Mouse (Mus musculus) MEL-GATA-1-ER (cell line): ENCODE measurements around the gene Tshz2.
A peak's percentile ranks its signal among the peaks of the same experiment; 100 is the strongest.

Experiments used
- DNase-seq: peaks from one replicate; pipeline ENCODE4 v3.0.0-alpha.2; 2012; ENCODE audit warnings: low read depth; ENCODE audit errors: extremely low read depth

Tshz2 gene

DNA sequence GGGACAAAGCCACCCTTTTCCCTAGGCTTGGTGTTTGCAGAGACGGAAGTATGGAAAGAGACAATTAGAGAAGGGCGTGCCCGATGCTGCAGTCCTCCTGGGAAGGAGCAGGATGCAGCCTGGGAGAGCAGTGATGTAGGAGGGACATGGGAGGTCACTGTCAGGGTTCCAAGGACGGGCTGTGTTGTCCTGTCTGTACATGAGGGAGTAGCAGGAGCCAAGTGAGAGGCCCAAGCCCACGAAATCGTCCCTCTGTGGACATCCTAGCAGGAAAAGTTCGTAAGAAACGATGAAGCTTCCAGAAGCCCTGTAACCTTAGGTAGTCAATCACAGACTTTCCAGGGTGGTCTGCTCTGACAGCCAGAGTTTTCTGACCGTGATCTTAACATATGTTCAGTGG is 408.3 kb downstream of the Tshz2 start:
- no peak for DNase-seq

- no peak for DNase-seq
Observed at GRCm38 (mm10) chr2:170042471-170043213, 409.8 kb downstream of the Tshz2 start.

- no peak for DNase-seq
Observed at GRCm38 (mm10) chr2:170043290-170043689, 410.5 kb downstream of the Tshz2 start.

- no peak for DNase-seq
Observed at GRCm38 (mm10) chr2:170045896-170046295, 413.1 kb downstream of the Tshz2 start.

DNA sequence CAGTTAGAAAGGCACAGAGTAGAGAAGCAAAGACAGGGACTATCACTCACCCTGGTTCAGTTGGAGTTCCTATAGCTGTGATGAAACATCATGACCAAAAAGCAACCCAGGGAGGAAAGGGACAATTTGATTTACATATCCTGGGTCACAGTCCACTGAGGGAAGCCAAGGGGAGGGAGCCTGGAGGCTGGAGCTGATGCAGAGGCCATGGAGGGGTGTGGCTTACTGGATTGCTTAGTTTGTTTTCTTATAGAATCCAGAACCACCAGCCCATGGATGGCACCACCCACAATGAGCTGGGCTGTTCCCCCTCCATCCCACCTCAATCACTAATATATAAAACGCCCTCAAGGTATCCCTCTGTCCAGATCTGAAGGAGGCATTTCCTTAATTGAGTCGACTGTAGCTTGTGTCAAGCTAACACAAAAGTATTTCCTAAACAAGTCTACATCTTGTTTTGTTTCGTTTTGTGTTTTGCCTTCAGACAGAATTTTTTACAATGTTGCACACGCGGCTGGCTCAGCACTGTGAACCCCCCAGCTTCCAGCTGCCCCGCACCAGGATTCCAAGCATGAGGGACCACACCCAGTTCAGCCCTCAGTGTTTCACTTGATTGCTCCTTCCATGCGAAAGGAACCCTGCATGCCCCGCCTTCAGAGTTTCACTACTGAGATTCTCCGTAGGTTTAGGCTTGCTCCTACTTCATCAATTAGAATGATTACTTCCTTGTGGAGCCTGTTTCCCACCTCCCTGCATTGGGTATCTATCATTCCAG is 413.7 kb downstream of the Tshz2 start:
- DNase-seq, result no peak

GRCm38 (mm10) chr2:170048831-170049230 is 416.0 kb downstream of the Tshz2 start:
- DNase-seq, result no peak

- DNase-seq, result no peak
Observed at GRCm38 (mm10) chr2:170050651-170051050, 417.8 kb downstream of the Tshz2 start.

GRCm38 (mm10) chr2:170051441-170051840 is 418.6 kb downstream of the Tshz2 start:
- DNase-seq, result no peak

DNA sequence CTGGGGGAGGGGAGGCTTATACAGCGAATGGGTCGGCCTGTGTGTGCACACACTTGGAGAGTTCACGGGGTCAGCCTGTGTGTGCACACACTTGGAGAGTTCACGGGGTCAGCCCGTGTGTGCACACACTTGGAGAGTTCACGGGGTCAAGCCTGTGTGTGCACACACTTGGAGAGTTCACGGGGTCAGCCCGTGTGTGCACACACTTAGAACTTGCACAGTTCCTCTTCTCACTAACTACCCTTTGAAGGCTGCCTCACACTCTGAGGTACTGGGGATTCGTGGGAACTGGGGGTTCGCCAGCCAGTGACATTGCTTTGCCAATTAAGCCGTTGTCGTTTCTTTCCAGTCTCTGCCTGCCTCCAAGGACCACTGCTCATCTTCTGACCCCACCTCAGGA is 422.1 kb downstream of the Tshz2 start:
- DNase-seq, result no peak

GRCm38 (mm10) chr2:170055413-170055812 is 422.6 kb downstream of the Tshz2 start:
- no peak for DNase-seq

GRCm38 (mm10) chr2:170058774-170059173 is 426.0 kb downstream of the Tshz2 start:
- no peak for DNase-seq

GRCm38 (mm10) chr2:170060066-170060465 is 427.3 kb downstream of the Tshz2 start:
- peak; percentile 12 for DNase-seq

DNA sequence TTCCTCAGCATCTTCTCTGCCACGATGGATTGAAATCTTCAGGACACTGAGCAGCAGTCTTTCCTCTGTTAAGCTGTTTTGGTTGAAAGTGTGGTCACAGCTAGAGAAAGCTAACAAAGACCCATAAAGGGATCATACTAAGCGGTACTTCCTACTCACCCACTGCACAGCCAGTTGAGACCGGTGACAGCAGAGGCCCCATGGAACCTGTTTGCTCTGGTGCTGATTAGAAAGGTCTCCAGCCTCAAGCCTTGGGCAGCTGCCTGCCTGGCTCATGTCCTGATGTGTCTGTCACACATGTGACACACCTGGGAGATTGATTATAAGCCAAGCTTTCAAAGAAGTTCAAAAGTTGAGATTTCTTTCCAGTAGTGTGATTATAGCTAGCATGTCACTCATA is 429.6 kb downstream of the Tshz2 start:
- no peak for DNase-seq

GRCm38 (mm10) chr2:170069976-170070375 is 437.2 kb downstream of the Tshz2 start:
- no peak for DNase-seq

- no peak for DNase-seq
Observed at GRCm38 (mm10) chr2:170070641-170071241, 437.9 kb downstream of the Tshz2 start.

DNA sequence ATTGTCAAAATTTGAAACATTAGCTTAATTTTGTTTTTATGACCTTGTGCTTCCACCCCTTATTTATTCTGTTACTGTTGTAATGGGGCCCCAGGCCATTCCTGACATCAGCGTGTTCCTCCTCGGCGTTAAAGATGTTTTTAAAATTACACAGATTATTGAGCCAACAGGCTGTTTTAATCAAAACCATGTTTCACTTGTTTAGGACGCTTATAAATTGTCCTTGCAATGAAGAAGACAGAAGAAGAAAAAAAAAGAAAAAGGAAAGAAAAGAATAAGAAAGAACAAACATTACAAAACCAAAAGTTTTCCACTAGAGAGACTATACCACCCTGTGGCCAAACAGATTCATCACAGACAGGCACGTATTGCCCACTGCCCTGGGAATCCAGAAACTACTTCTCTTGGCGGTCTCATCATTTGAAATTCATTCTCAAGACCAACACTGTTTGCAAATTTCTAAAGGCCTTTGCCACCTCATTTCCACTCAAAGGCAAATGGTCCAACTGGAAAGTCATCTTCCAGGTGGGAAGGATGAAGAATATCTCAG is 444.2 kb downstream of the Tshz2 start:
- DNase-seq, result no peak

- DNase-seq, result no peak
Observed at GRCm38 (mm10) chr2:170078041-170078440, 445.2 kb downstream of the Tshz2 start.

- DNase-seq, result no peak
Observed at GRCm38 (mm10) chr2:170078442-170079017, 445.7 kb downstream of the Tshz2 start.

GRCm38 (mm10) chr2:170091563-170092443 is 459.0 kb downstream of the Tshz2 start:
- DNase-seq, result no peak

DNA sequence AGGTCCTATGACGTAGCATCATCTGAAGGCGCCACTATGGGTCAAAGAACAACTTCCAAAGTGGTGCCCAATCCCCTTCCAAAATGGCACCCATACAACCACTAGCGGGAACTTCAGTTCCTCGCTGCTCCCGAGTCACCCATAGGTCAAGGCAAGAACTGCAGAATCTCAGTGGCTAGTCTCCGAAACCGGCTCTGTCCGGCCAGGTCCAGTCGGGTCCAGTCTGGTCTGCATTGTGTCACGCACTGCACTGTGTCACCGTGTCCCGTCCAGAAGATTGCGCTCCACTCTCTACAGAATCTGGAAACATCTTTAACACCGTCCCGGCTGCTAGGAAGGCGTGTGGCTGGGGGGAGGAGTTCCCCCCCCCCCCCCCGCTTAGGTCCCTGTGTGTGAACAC is 461.4 kb downstream of the Tshz2 start:
- DNase-seq, result no peak

DNA sequence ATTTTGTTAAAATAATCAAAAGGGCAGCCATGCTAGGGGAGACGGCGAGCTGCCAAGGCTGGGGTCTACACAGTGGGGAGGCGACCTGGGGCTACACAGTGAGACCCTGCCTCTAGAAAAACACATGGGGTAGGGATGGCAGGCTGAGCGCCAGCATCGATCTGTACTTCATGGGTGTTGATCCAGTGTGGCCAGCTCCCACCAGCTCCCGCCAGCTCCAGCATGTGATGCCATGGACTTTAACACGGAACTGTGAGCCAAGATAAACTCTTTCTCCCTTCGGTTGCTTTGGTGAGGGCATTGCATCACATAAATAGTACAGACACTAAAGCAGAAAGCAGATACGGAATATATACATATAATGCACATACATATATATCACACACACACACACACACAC is 462.1 kb downstream of the Tshz2 start:
- no peak for DNase-seq
